ENCODE assay signal across 7 mouse cellular contexts in genomic region chr6:5093516-5093915, GRCm38 (mm10).
DNase-seq lines count a peak whose midpoint lies in the region; ATAC-seq lines count a peak whose summit lies in the region.

No protein-coding gene starts in this region.

- H3K36me3 ChIP-seq in lung, embryonic 15.5 days, result no peaks in the 10 kb centered on the region
- no peaks in the 10 kb centered on the region for H3K36me3 ChIP-seq in forebrain, embryonic 12.5 days (replicated peaks)

- H3K9me3 ChIP-seq in lung, embryonic 15.5 days, result no peaks in the 10 kb centered on the region
- H3K9me3 ChIP-seq in forebrain, embryonic 12.5 days, result no peaks in the 10 kb centered on the region

- H3K4me3 ChIP-seq in lung, embryonic 15.5 days, result no peak overlapping the region
- no peak overlapping the region for H3K4me3 ChIP-seq in forebrain, embryonic 12.5 days (replicated peaks)

- H3K27me3 ChIP-seq in lung, embryonic 15.5 days, result no peaks in the 10 kb centered on the region
- no peaks in the 10 kb centered on the region for H3K27me3 ChIP-seq in forebrain, embryonic 12.5 days

- peaks cover 5% of the 10 kb centered on the region; the same call in 1 of the 2 replicates for H3K4me1 ChIP-seq in lung, embryonic 15.5 days
- H3K4me1 ChIP-seq in forebrain, embryonic 12.5 days, result 0 out of 2 replicates have a peak, but pooled peaks cover 3% of the 10 kb centered on the region

- H3K4me2 ChIP-seq in lung, embryonic 15.5 days, result no peak overlapping the region
- no peak overlapping the region for H3K4me2 ChIP-seq in forebrain, embryonic 12.5 days

- H3K9ac ChIP-seq in lung, embryonic 15.5 days, result no peak overlapping the region
- H3K9ac ChIP-seq in forebrain, embryonic 12.5 days, result no peak overlapping the region

- peak; percentile 62; the same call in 1 of the 2 replicates for ATAC-seq in lung, embryonic 15.5 days (ENCODE audit: borderline replicate concordance, extremely low read depth, low FRiP score, low TSS enrichment)
- ATAC-seq in forebrain, embryonic 12.5 days (ENCODE audit: low FRiP score), result no peak

- DNase-seq in testis, postnatal 10 days (ENCODE audit: low spot score), result peak; percentile 53
- DNase-seq in testis, postnatal 14 days (ENCODE audit: low spot score), result no peak
- DNase-seq in gastrocnemius, postnatal 25 days, result peak; percentile 19
- peak; percentile 69 for DNase-seq in kidney, adult 9 months
- no peak for DNase-seq in spleen, postnatal 14 days (ENCODE audit: low spot score in 2 of 2)

- peak overlapping the region; percentile 52 for H3K27ac ChIP-seq in lung, embryonic 15.5 days
- no peak overlapping the region for H3K27ac ChIP-seq in forebrain, embryonic 12.5 days

- WGBS in lung, embryonic 15.5 days, result 44% methylated on average over 4 of the region's 4 CpGs
- WGBS in forebrain, embryonic 12.5 days, result 81% methylated on average over 4 of the region's 4 CpGs

Comparison
In these comparisons a context has a peak if more than half of its experiments do, and no peak if none do; other contexts are left out.
1. DNase-seq: peak in testis, postnatal 10 days (single experiment), gastrocnemius, postnatal 25 days (single experiment) and kidney, adult 9 months (single experiment); none in testis, postnatal 14 days (single experiment) and spleen, postnatal 14 days (0 of 2).